Mouse (Mus musculus): ENCODE measurements around the gene Fam207a.

- TF ChIP-seq CTCF (IDR thresholded peaks at IDR 0.05; ENCODE audit: low read depth): no peak
- TF ChIP-seq EP300 (IDR thresholded peaks at IDR 0.05; ENCODE audit: low read depth): no peak
Observed at GRCm38 (mm10) chr10:77440286-77440685, 75.3 kb downstream of the Fam207a start.

All from liver, postnatal 0 days (tissue).